Mouse (Mus musculus) embryonic facial prominence, embryonic 10.5 days (tissue): ENCODE data around the gene Wdr18. TPM values are rescaled to one million over a fixed set of nuclear protein-coding genes. Genes with fewer than 3 reads are reported as not detected.

Experiments
- DNase-seq: peaks from one replicate; pipeline ENCODE4 v3.0.0-alpha.2; 2017; ENCODE audit warnings: low spot score
- H3K27ac ChIP-seq: fragments of 300-500 bp; sonication (generic); replicated peaks from 2 replicates; pipeline ENCODE4 v1.5.1; 2016; ENCODE audit warnings: mild to moderate bottlenecking
- H3K27me3 ChIP-seq: fragments of 300-500 bp; sonication (generic); replicated peaks from 2 replicates; pipeline ENCODE4 v1.6.1; 2016; ENCODE audit warnings: low read depth, mild to moderate bottlenecking; ENCODE audit not compliant: poor library complexity, severe bottlenecking
- H3K36me3 ChIP-seq: fragments of 300-500 bp; sonication (generic); replicated peaks from 2 replicates; pipeline ENCODE4 v1.6.1; 2016; ENCODE audit warnings: mild to moderate bottlenecking, moderate library complexity
- H3K4me1 ChIP-seq: fragments of 300-500 bp; sonication (generic); 2 replicates; pipeline ENCODE4 v1.6.1; 2016
- H3K4me3 ChIP-seq: fragments of 300-500 bp; sonication (generic); 2 replicates; pipeline ENCODE4 v1.5.1; 2016; ENCODE audit warnings: mild to moderate bottlenecking, moderate library complexity
- H3K9me3 ChIP-seq: fragments of 300-500 bp; sonication (generic); 2 replicates; pipeline ENCODE4 v1.6.1; 2016; ENCODE audit warnings: mild to moderate bottlenecking
- WGBS: fragments of 180-500 bp; shearing (Covaris S2); methylation state at CpG from one replicate; pipeline ENCODE4 v1.1.7; 2016; 5-methylcytosine and 5-hydroxymethylcytosine counted together
- polyA plus RNA-seq: library from polyadenylated mRNA; unstranded; fragments of >200 nt; fragmentation: Nextera tagmentation; extraction: Ambion mirVana; gene quantifications from 2 replicates; pipeline ENCODE4 v1.2.1, GENCODE M21; 2016

Wdr18 gene
- 166 TPM in 2 replicates for polyA plus RNA-seq

DNA sequence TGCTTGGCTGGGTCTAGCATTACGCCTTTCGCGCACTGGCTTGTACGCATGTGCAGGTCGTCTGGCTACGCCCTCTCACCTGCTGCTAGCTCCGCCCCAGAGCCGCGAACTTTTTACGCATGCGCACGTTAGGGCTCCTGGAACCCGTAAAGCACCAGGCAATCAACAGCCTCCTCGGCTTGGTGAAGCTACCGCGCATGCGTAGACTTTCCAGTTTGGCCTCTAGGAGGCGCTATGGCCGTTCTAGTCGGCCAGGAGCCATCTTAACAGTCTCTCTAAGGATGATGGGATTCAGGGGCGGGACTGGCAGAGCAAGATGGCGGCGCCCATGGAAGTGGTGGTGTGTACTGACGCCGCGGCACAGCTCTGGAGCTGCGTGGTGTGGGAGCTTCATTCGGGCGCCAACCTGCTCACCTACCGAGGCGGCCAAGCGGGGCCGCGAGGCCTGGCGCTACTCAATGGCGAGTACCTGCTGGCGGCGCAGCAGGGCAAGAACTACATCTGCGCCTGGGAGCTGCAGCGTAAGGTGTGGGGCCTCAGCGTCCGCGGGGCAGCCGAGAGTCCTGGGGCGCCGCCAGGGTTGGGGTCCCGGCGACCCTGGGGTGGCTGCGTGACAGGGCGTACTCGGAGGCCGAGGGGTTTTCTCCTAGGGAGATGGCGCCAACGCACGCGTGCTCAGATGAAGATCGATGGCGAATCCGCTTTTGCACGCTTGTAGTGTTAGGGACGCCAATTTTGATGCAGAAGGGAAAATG lies at the start of gene Wdr18:
Gene Wdr18, plus strand, starts transcription at position 306 of the 755 bp plus-strand sequence.
- WGBS, result under 1% methylated on average over 61 of the region's 61 CpGs
- Histone ChIP-seq H3K4me1 (peaks cover 53% of the 10 kb centered on the region), H3K4me3 (peak within 1 kb of the TSS; percentile 99), H3K36me3 (peaks cover 41% of the 10 kb centered on the region), H3K27ac (peak within 1 kb of the TSS; percentile 89), H3K9me3 (no peaks in the 10 kb centered on the region), H3K27me3 (no peaks in the 10 kb centered on the region)
- DNase-seq, result peak; percentile 100

DNA sequence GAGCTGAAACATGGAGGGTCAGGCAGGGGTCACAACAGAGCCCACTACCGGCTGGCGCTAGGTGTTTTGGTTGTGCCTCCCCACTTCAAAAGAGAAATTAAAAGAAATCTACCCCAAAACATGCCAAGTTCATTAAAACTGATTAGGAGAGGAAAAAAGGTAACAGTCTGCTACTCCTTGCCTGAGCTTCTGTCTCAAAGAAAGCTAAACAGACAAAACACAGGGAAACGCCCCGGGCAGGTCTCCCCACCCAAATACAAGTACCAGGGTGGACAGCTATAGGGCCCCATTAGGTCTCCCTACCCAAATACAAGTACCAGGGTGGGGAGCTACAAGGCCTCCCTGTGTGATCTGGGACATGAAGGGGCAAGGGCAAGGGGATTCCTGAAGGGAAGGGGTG lies 49.4 kb upstream of the Wdr18 start, which contains the start of gene Gm26602:
Gene Gm26602, plus strand, starts transcription at position 301 of the 400 bp plus-strand sequence.
- H3K4me1 ChIP-seq, result peaks cover 45% of the 10 kb centered on the region
- H3K4me3 ChIP-seq, result peak within 1 kb of the TSS; percentile 78
- 91% methylated on average over 4 of the region's 4 CpGs for whole genome bisulfite sequencing
- H3K27ac ChIP-seq, result no peak within 1 kb of the TSS
- DNase-seq, result no peak
- no peaks in the 10 kb centered on the region; the same call in 1 of the 2 replicates for H3K27me3 ChIP-seq
- H3K36me3 ChIP-seq, result peaks cover 52% of the 10 kb centered on the region
- no peaks in the 10 kb centered on the region for H3K9me3 ChIP-seq

DNA sequence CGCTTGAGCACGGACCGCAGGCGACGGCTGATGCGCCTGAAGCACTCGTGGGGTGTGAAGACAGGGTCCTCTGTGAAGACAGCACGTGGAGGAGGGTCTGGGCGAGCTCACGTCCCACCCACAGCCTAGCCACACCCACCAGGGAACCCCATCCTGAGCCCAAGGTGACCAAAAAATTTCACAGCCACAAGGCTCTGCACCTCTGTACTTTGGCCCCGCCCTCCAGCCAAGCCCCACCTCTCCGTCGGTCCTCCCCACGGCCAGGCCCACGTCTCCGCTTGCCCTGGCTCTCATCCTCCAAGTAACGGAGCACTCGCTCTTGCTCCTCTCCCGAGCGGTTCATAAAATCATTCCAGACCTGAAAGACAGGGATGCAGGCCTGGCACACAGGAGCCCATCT lies 47.5 kb upstream of the Wdr18 start:
- WGBS, result 65% methylated on average over 20 of the region's 20 CpGs
- Histone ChIP-seq H3K36me3 (peaks cover 34% of the 10 kb centered on the region), H3K4me1 (peaks cover 59% of the 10 kb centered on the region), H3K4me3 (0 out of 2 replicates have a peak overlapping the region, but pooled peaks have one; percentile 18), H3K27me3 (peaks cover 4% of the 10 kb centered on the region), H3K27ac (no peak overlapping the region), H3K9me3 (no peaks in the 10 kb centered on the region)
- DNase-seq, result no peak

DNA sequence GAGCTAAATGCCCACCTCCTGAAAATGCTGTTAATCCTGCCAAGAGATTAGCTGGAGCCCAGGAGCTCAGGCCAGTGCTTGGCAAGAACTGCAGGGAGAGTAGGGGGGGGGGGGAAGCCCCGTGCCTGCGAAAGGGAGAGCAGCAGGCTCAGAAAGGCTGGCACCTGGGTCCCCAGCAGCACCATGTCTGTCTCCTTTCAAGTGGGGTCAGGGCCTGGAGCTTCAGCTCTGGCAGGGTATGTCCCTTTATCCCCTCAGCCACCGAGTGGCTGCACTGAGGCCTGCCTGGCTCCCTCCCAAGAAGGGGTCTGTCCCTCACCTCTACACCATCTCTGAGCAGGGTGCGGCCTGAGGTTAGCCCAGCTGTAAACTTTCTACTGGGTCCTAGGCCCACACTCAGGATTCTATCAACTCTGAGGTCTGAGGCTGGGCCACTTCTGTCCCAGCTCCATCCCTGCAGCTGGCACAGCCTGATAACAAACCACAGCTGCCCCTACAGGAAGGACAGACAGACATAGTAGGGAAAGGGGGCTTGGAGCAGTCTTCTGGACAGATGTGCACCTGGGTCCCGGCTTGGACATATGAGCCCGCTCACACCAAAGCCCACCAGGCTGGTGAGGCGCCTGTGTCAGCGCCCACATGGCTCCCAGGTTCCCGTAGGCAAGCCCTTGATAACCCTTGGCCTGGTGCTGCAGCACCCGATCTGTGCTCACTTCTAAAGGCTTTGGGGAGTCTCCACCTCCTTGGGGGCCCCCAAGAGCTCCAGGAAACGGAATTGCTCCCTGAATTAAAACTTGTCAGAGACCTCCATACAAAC lies 45.6 kb upstream of the Wdr18 start:
- peaks cover 61% of the 10 kb centered on the region for H3K4me1 ChIP-seq
- H3K36me3 ChIP-seq, result peaks cover 34% of the 10 kb centered on the region
- WGBS, result 63% methylated on average over 11 of the region's 11 CpGs
- DNase-seq, result no peak
- peak overlapping the region; percentile 44; the same call in 1 of the 2 replicates for H3K27ac ChIP-seq
- no peaks in the 10 kb centered on the region for H3K9me3 ChIP-seq
- H3K27me3 ChIP-seq, result peaks cover 24% of the 10 kb centered on the region
- H3K4me3 ChIP-seq, result peak overlapping the region; percentile 89

DNA sequence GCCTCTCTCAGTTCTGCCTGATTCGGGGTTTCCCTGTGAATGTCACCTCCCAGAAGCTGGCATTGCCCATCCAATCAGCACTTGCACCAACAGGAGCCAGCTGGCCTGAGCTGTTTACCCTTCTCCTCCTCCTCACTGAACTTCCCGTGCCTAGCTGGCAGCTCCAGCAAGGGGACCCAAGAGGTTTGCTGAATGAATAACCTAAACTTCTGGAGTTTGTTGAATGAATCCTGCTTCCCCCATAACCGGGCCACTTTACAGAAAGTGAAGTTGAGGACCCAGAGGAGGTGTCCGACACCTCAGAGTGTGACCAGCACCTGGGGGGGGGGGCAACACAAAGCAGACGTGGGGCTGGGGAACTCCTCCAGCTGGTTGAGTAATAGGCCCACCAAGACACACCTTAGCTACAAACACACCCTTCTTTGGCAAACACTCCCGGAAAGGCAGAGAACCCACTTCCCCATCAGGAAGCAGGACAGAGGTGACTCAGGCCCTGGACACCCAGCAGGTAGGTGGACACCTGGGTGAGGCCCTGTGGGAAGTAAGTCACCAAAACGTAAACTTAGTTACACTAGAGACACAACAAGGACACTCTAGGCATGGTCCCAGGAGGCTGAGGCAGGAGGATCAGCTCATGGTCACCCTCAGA lies 44.9 kb upstream of the Wdr18 start:
- Histone ChIP-seq H3K36me3 (peaks cover 34% of the 10 kb centered on the region), H3K4me1 (peaks cover 61% of the 10 kb centered on the region), H3K4me3 (peak overlapping the region; percentile 89), H3K27ac (no peak overlapping the region), H3K9me3 (no peaks in the 10 kb centered on the region), H3K27me3 (peaks cover 31% of the 10 kb centered on the region)
- WGBS, result 77% methylated on average over 7 of the region's 7 CpGs
- no peak for DNase-seq

DNA sequence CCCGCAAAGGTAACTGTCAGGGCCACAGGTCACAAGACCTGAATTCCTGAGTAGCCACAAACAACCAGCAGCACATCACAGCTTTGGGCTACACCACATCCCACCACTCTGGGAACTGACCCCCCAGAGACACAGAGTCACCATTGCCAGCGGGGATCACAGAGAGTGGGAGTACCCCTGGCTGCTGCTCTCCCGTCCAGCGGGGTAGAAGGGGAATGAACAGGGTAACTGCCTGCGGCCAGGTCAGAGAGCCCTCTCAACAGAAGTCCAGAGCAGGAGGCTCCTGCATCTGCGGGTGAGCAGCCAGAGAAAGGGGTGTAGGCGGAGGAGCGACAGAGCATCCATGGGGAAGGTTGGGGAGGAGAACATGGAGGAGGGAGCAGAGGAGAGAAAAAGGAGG lies 43.9 kb upstream of the Wdr18 start:
- Histone ChIP-seq H3K27ac (peak overlapping the region; percentile 94), H3K27me3 (peaks cover 41% of the 10 kb centered on the region), H3K4me3 (peak overlapping the region; percentile 89), H3K36me3 (peaks cover 26% of the 10 kb centered on the region), H3K4me1 (peaks cover 71% of the 10 kb centered on the region), H3K9me3 (no peaks in the 10 kb centered on the region)
- no peak for DNase-seq
- 9% methylated on average over 8 of the region's 8 CpGs for WGBS

DNA sequence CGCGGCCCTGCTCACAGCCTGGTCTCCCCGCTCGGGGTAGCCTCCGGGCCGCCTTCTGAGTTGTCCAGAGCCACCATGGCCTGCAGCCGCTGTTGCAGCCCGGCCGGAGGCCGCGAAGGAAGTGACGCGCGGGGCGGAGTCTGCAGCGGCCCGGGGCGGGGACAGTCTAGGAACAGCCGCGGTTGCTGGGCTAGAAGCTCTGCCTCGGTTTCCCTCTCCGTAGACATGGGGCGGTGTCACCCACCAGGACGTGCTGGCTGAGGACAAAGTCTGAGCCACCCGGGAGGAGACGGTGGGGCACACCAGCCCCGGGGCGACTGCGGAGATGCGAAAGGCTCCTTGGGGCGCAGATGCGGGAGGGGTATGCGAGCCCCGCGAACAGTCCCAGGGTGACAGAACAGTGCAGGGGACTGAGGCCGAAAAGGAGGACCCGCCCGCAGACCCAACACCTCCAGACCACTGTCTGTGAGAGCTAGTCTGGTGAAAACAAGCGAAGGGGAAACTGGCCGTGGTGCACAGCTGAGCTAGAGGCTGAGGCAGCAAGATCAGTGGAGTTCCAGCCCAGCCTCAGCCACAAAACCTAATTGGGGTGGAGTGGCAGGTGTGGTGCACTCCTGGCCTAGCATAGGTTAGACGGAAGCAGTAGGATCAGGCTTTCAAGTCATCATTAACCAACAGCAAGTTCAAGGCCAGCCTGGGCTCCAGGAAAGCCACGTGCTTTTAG lies 43.0 kb upstream of the Wdr18 start, which contains the start of gene Kiss1r:
Gene Kiss1r, plus strand, starts transcription at position 164 of the 724 bp plus-strand sequence.
- peak within 1 kb of the TSS; percentile 89 for H3K4me3 ChIP-seq
- H3K36me3 ChIP-seq, result peaks cover 17% of the 10 kb centered on the region
- H3K4me1 ChIP-seq, result peaks cover 80% of the 10 kb centered on the region
- peaks cover 50% of the 10 kb centered on the region for H3K27me3 ChIP-seq
- H3K27ac ChIP-seq, result peak within 1 kb of the TSS; percentile 94
- H3K9me3 ChIP-seq, result no peaks in the 10 kb centered on the region
- 3% methylated on average over 42 of the region's 42 CpGs for WGBS
- peak; percentile 90 for DNase-seq

DNA sequence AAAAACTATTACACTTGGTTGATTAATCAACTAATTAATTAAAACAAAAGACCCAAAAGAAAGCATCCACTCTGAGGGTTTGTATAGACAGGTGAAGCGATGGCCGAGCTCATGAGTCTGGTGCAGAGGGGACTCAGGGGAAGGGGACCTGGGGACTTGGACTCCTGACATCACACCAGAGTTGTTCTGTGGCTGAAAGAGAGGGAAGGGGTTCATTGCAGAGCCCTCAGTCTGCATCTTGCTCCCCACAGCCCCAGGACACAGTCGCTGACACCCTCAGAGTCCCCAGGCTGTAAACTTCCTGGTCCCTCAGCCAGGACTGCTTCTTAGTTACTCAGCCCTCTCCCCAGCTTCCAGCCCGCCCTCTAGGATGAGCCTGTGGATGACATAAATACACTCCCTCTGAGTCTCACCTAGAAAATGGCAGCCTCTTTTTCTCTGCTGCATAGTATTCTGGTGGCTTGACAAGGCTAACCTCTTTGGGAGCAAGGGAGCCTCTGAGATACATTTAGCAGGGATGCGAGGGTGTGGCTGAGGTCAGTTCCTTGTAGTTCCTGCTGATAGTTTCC lies 42.3 kb upstream of the Wdr18 start:
- H3K36me3 ChIP-seq, result peaks cover 10% of the 10 kb centered on the region
- H3K27me3 ChIP-seq, result peaks cover 56% of the 10 kb centered on the region
- DNase-seq, result no peak
- 0 out of 2 replicates have a peak, but pooled peaks cover 3% of the 10 kb centered on the region for H3K9me3 ChIP-seq
- peak overlapping the region; percentile 89 for H3K4me3 ChIP-seq
- H3K27ac ChIP-seq, result no peak overlapping the region
- peaks cover 78% of the 10 kb centered on the region for H3K4me1 ChIP-seq
- 68% methylated on average over 5 of the region's 5 CpGs for WGBS

DNA sequence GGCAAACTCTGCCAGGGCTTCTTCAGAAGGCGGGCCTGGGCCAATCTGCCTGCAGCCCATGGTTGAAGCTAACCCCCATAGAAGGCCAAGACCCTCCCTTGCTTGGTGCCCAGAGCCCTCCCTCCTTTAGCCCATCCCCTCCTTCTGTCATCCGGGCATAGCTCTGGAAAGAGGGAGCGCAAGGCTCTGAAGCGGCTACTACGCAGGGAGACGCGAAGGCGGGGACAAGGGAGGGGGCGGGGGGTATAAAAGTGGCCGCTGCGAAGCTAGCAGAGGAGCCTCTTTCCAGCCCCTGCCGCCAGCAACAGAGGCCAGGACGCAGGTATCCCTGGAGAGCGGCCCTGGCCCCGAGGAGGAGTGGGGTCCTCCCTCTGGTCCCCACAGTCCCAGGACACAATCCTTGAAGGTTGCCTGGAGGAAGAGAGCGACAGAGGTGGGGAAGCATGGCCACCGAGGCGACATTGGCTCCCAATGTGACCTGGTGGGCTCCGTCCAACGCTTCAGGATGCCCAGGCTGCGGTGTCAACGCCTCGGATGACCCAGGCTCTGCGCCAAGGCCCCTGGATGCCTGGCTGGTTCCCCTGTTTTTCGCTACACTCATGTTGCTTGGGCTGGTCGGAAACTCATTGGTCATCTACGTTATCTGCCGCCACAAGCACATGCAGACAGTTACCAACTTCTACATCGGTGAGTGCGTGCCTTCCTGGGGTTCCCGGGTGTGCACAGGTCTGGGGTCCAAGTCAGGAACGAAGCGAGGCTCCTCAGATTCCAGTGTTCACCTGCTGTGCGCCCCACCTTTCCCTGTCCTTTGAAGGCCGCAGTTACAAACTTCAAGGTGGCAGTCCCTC lies 41.5 kb upstream of the Wdr18 start:
- Histone ChIP-seq H3K4me3 (peak overlapping the region; percentile 89), H3K4me1 (peaks cover 80% of the 10 kb centered on the region), H3K9me3 (0 out of 2 replicates have a peak, but pooled peaks cover 4% of the 10 kb centered on the region), H3K27me3 (peaks cover 65% of the 10 kb centered on the region), H3K27ac (0 out of 2 replicates have a peak overlapping the region, but pooled peaks have one; percentile 30), H3K36me3 (peaks cover 2% of the 10 kb centered on the region)
- WGBS, result 3% methylated on average over 35 of the region's 35 CpGs
- DNase-seq, result peak; percentile 56

DNA sequence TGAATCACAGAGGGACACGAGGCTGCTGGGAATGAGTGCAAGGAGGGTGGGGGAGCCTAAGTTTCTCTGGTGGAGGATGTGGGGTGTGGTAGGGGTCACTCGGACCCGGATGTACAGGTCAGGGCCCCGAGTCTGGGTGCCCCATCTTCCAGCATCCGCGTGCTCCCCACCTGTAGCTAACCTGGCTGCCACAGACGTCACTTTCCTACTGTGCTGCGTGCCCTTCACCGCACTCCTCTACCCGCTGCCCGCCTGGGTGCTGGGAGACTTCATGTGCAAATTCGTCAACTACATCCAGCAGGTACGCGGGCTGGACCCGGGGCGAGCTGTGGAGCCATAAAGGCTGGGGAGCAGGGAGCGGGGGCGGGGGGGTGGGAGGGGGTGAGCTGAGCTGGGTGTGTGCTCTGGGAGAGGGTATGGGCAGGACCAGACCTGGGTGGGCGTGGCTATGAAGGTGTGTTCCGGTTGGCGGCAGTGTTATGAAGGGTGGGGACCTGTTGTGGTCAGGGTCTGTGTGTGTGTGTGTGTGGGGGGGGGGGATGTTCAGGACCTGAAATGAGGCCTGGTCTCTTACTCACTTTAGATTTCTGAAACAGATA lies 40.6 kb upstream of the Wdr18 start:
- DNase-seq, result no peak
- 2% methylated on average over 21 of the region's 21 CpGs for WGBS
- Histone ChIP-seq H3K36me3 (no peaks in the 10 kb centered on the region; the same call in 1 of the 2 replicates), H3K4me1 (peaks cover 77% of the 10 kb centered on the region), H3K27ac (no peak overlapping the region), H3K9me3 (0 out of 2 replicates have a peak, but pooled peaks cover 4% of the 10 kb centered on the region), H3K4me3 (peak overlapping the region; percentile 89), H3K27me3 (peaks cover 72% of the 10 kb centered on the region)
